Mouse (Mus musculus) 3134 (cell line): ENCODE data around the gene Fyn.

Source experiments
- DNase-seq: peaks from one replicate; pipeline ENCODE4 v3.0.0-alpha.2; 2011; ENCODE audit warnings: low spot score; ENCODE audit not compliant: insufficient read length; ENCODE audit errors: extremely low read depth

Fyn gene

GRCm38 (mm10) chr10:39594716-39595115 lies 226.1 kb downstream of the Fyn start:
- no peak for DNase-seq

- DNase-seq = peak; percentile 24
Observed at GRCm38 (mm10) chr10:39595862-39596261, 227.2 kb downstream of the Fyn start.

- DNase-seq = no peak
Observed at GRCm38 (mm10) chr10:39597116-39597791, 228.6 kb downstream of the Fyn start.

GRCm38 (mm10) chr10:39597792-39598183 lies 229.1 kb downstream of the Fyn start:
- no peak for DNase-seq

- no peak for DNase-seq
Observed at GRCm38 (mm10) chr10:39599601-39600000, 230.9 kb downstream of the Fyn start.

GRCm38 (mm10) chr10:39600115-39600514 lies 231.5 kb downstream of the Fyn start:
- DNase-seq = no peak

GRCm38 (mm10) chr10:39601068-39601467 lies 232.4 kb downstream of the Fyn start:
- DNase-seq = no peak

- DNase-seq = no peak
Observed at GRCm38 (mm10) chr10:39606434-39606833, 237.8 kb downstream of the Fyn start.

- no peak for DNase-seq
Observed at GRCm38 (mm10) chr10:39611234-39611633, 242.6 kb downstream of the Fyn start.

- DNase-seq = no peak
Observed at GRCm38 (mm10) chr10:39612131-39612530, 243.5 kb downstream of the Fyn start.

- no peak for DNase-seq
Observed at GRCm38 (mm10) chr10:39612633-39612988, 244.0 kb downstream of the Fyn start, which contains the start of gene Traf3ip2. Gene Traf3ip2 (plus strand): TSS chr10:39612934.

- DNase-seq = peak; percentile 88
Observed at GRCm38 (mm10) chr10:39612989-39613831, 244.6 kb downstream of the Fyn start.

GRCm38 (mm10) chr10:39613973-39614372 lies 245.3 kb downstream of the Fyn start:
- DNase-seq = no peak

GRCm38 (mm10) chr10:39614676-39615075 lies 246.0 kb downstream of the Fyn start:
- DNase-seq = peak; percentile 76
